Mouse (Mus musculus): ENCODE data around the gene Themis3.

GRCm38 (mm10) chr17:66564213-66564612 is 30.2 kb downstream of the Themis3 start:
- no peak for TF ChIP-seq CTCF (IDR thresholded peaks at IDR 0.05; ENCODE audit: low read depth, low read length)
- TF ChIP-seq GATA1 (IDR thresholded peaks at IDR 0.05; ENCODE audit: borderline replicate concordance, low read length): no peak
- no peak for TF ChIP-seq TAL1 (conservative IDR thresholded peaks at IDR 0.05; ENCODE audit: low read depth, low read length)

Measured in G1E (cell line).